Mouse (Mus musculus): ENCODE measurements around the gene Olfr288.

Gene Olfr288

GRCm38 (mm10) chr15:98166963-98167644 is 28.2 kb downstream of the Olfr288 start, which contains the start of gene Ccdc184:
TSS of gene Ccdc184 (plus strand) at chr15:98167158.
- no peak for DNase-seq (ENCODE audit: low spot score)

GRCm38 (mm10) chr15:98165525-98165924 is 29.8 kb downstream of the Olfr288 start, which contains the start of gene Asb8:
TSS of gene Asb8 (minus strand) at chr15:98165625.
- no peak for DNase-seq (ENCODE audit: low spot score)

- DNase-seq (ENCODE audit: low spot score), result no peak
Observed at GRCm38 (mm10) chr15:98162561-98162960, 32.8 kb downstream of the Olfr288 start.

GRCm38 (mm10) chr15:98161026-98161805 is 34.1 kb downstream of the Olfr288 start:
- DNase-seq (ENCODE audit: low spot score), result no peak

- DNase-seq (ENCODE audit: low spot score), result no peak
Observed at GRCm38 (mm10) chr15:98157253-98157652, 38.1 kb downstream of the Olfr288 start.

- no peak for DNase-seq (ENCODE audit: low spot score)
Observed at GRCm38 (mm10) chr15:98155944-98156343, 39.4 kb downstream of the Olfr288 start.

GRCm38 (mm10) chr15:98155272-98155671 is 40.1 kb downstream of the Olfr288 start:
- no peak for DNase-seq (ENCODE audit: low spot score)

GRCm38 (mm10) chr15:98154631-98155030 is 40.7 kb downstream of the Olfr288 start:
- no peak for DNase-seq (ENCODE audit: low spot score)

- no peak for DNase-seq (ENCODE audit: low spot score)
Observed at GRCm38 (mm10) chr15:98154146-98154545, 41.2 kb downstream of the Olfr288 start.

GRCm38 (mm10) chr15:98153625-98154024 is 41.7 kb downstream of the Olfr288 start:
- no peak for DNase-seq (ENCODE audit: low spot score)

GRCm38 (mm10) chr15:98152916-98153315 is 42.4 kb downstream of the Olfr288 start:
- DNase-seq (ENCODE audit: low spot score), result no peak

GRCm38 (mm10) chr15:98149166-98149602 is 46.2 kb downstream of the Olfr288 start:
- no peak for DNase-seq (ENCODE audit: low spot score)

- DNase-seq (ENCODE audit: low spot score), result no peak
Observed at GRCm38 (mm10) chr15:98148356-98148755, 47.0 kb downstream of the Olfr288 start.

GRCm38 (mm10) chr15:98145559-98146181 is 49.7 kb downstream of the Olfr288 start:
- DNase-seq (ENCODE audit: low spot score), result peak; percentile 92

GRCm38 (mm10) chr15:98144861-98145507 is 50.4 kb downstream of the Olfr288 start:
- no peak for DNase-seq (ENCODE audit: low spot score)

- no peak for DNase-seq (ENCODE audit: low spot score)
Observed at GRCm38 (mm10) chr15:98142515-98142914, 52.8 kb downstream of the Olfr288 start.

GRCm38 (mm10) chr15:98140809-98141208 is 54.5 kb downstream of the Olfr288 start:
- no peak for DNase-seq (ENCODE audit: low spot score)

GRCm38 (mm10) chr15:98139763-98140162 is 55.6 kb downstream of the Olfr288 start:
- DNase-seq (ENCODE audit: low spot score), result no peak

GRCm38 (mm10) chr15:98136871-98137270 is 58.5 kb downstream of the Olfr288 start:
- no peak for DNase-seq (ENCODE audit: low spot score)
